Mouse (Mus musculus) thymus, adult 2 months (tissue): ENCODE data around the gene Myadml2. TPM values are rescaled to one million over a fixed set of nuclear protein-coding genes. Genes with fewer than 3 reads are reported as not detected.

Source experiments
- DNase-seq: peaks from one replicate; pipeline ENCODE4 v3.0.0; 2021
- H3K27ac ChIP-seq: fragments of 200-500 bp; 2 replicates; pipeline ENCODE4 v1.5.1; 2012; ENCODE audit warnings: low read length, control low read depth; ENCODE audit not compliant: control insufficient read depth, insufficient read depth
- H3K27me3 ChIP-seq: fragments of 200-500 bp; 2 replicates; pipeline ENCODE4 v1.6.1; 2012; ENCODE audit warnings: mild to moderate bottlenecking, low read length, moderate library complexity, mixed read lengths; ENCODE audit not compliant: control insufficient read depth, insufficient read depth
- H3K36me3 ChIP-seq: fragments of 200-500 bp; 2 replicates; pipeline ENCODE4 v1.6.1; 2012; ENCODE audit warnings: mild to moderate bottlenecking, low read length, moderate library complexity; ENCODE audit not compliant: control insufficient read depth, insufficient read depth
- H3K4me1 ChIP-seq: fragments of 200-500 bp; replicated peaks from 2 replicates; pipeline ENCODE4 v1.6.1; 2012; ENCODE audit warnings: low read length; ENCODE audit not compliant: control insufficient read depth, insufficient read depth
- H3K4me3 ChIP-seq: fragments of 200-500 bp; 2 replicates; pipeline ENCODE4 v1.5.1; 2012; ENCODE audit warnings: mild to moderate bottlenecking, low read length, control low read depth, moderate library complexity; ENCODE audit not compliant: control insufficient read depth, insufficient read depth
- CTCF ChIP-seq: fragments of 200-500 bp; IDR thresholded peaks from 2 replicates; pipeline ENCODE4 v1.5.1; 2012; ENCODE audit warnings: mild to moderate bottlenecking, control low read depth, low read length, moderate library complexity, borderline replicate concordance; ENCODE audit not compliant: control insufficient read depth, poor library complexity, insufficient read depth; ENCODE audit errors: extremely low read depth
- POLR2A ChIP-seq: fragments of 200-500 bp; IDR thresholded peaks from 2 replicates; pipeline ENCODE4 v1.6.1; 2012; ENCODE audit warnings: mild to moderate bottlenecking, low read length, control low read depth, moderate library complexity; ENCODE audit not compliant: control insufficient read depth, poor library complexity, insufficient read depth; ENCODE audit errors: extremely low read depth
- WGBS: fragments of 180-500 bp; shearing (Covaris S2); methylation state at CpG from one replicate; pipeline ENCODE4 v1.1.7; 2018; 5-methylcytosine and 5-hydroxymethylcytosine counted together
- polyA plus RNA-seq: library from polyadenylated mRNA; depleted of rRNA; stranded (reverse); fragments of >200 nt; gene quantifications from 2 replicates; pipeline ENCODE4 v1.2.3, GENCODE M21; 2012

Gene Myadml2
- polyA plus RNA-seq, 1 experiment, result 3.2 TPM

GRCm38 (mm10) chr11:120608241-120609034, 39.5 kb downstream of the Myadml2 start, which contains the start of gene Npb:
Gene Npb (plus strand): TSS chr11:120608477.
- WGBS, result 54% methylated on average over 45 of the region's 45 CpGs
- Histone ChIP-seq H3K27me3 (no peaks in the 10 kb centered on the region), H3K36me3 (peaks cover 14% of the 10 kb centered on the region), H3K27ac (no peak within 1 kb of the TSS), H3K4me3 (no peak within 1 kb of the TSS), H3K4me1 (no peaks in the 10 kb centered on the region)
- TF ChIP-seq POLR2A, result no peak
- TF ChIP-seq CTCF, result 0 out of 2 replicates have a peak, but pooled peaks have one; percentile 18
- DNase-seq, result no peak

DNA sequence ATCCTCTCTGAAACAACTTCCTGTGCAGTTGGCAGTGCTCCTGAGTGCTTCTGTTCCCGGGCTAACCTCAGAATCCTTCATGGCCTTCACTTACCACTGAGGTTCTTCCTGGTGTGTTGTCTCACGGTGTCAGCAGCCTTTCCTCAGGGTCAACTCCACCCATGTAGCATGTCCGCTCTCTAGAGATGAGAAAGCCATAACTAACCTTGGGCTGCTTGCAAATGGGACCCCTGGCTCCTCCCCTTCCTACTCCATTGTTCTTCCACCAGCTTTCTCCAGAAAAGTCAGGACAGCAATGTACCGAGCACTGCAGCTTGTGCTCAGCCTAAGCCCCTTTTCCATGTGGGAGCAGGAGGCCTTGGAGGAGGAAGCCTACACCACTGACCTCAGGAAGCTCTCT, 41.2 kb downstream of the Myadml2 start:
- TF ChIP-seq POLR2A, result no peak
- no peak for TF ChIP-seq CTCF
- 94% methylated on average over 4 of the region's 4 CpGs for WGBS
- Histone ChIP-seq H3K36me3 (peaks cover 15% of the 10 kb centered on the region), H3K27me3 (no peaks in the 10 kb centered on the region), H3K4me1 (no peaks in the 10 kb centered on the region), H3K27ac (no peak overlapping the region), H3K4me3 (no peak overlapping the region)
- DNase-seq, result no peak

DNA sequence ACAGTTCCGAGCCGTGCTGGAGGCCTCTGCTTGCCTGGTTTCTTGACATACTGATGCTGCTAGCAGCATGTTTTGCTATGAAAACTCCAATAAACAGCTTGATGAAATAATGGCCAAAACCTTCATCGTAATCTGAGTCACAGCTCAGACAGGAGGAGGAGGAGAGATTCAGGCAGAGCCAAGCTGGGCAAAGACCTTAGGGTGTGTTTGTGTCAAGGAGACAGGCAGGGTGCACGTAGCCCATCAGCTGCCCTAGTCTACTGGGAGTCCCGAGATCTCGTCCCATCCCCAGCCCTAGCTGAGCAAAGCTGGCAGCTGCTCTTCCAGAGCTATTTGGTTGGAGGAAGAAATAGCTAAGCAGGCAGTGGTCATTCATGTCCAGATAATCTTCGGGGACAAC, 42.3 kb downstream of the Myadml2 start:
- Histone ChIP-seq H3K36me3 (peaks cover 15% of the 10 kb centered on the region), H3K4me3 (no peak overlapping the region), H3K4me1 (peaks cover 2% of the 10 kb centered on the region; the same call in 1 of the 2 replicates), H3K27me3 (no peaks in the 10 kb centered on the region), H3K27ac (no peak overlapping the region)
- 96% methylated on average over 7 of the region's 7 CpGs for WGBS
- DNase-seq, result no peak
- no peak for TF ChIP-seq CTCF
- TF ChIP-seq POLR2A, result no peak

GRCm38 (mm10) chr11:120603545-120603944, 44.4 kb downstream of the Myadml2 start:
- DNase-seq, result no peak
- Histone ChIP-seq H3K4me1 (peaks cover 16% of the 10 kb centered on the region), H3K4me3 (no peak overlapping the region), H3K36me3 (peaks cover 12% of the 10 kb centered on the region), H3K27me3 (no peaks in the 10 kb centered on the region), H3K27ac (no peak overlapping the region)
- WGBS, result 90% methylated on average over 2 of the region's 2 CpGs
- TF ChIP-seq POLR2A, result no peak
- no peak for TF ChIP-seq CTCF

DNA sequence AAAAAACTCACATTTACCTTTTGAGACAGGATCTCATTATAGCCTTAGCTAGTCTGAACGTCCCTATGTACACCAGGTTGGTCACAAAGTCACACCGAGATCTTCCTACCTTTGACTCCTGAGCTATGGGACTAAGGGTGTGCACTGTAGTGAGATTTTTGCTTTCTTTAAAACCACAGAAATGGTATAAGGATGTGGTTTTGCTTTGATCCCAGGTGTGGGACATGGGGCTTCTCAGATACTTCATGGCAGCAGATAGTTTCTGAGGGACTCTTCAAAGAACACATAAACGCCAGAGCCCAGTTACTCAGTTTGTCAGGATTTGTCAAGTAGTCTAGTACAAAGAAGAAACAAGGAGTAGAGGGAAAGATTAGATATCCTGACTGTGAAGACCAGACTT, 47.2 kb downstream of the Myadml2 start:
- Histone ChIP-seq H3K27ac (no peak overlapping the region), H3K4me3 (no peak overlapping the region), H3K27me3 (no peaks in the 10 kb centered on the region), H3K4me1 (peaks cover 27% of the 10 kb centered on the region), H3K36me3 (peaks cover 13% of the 10 kb centered on the region)
- peak; percentile 28 for DNase-seq
- 10% methylated on average over 3 of the region's 3 CpGs for WGBS
- no peak for TF ChIP-seq POLR2A
- no peak for TF ChIP-seq CTCF

DNA sequence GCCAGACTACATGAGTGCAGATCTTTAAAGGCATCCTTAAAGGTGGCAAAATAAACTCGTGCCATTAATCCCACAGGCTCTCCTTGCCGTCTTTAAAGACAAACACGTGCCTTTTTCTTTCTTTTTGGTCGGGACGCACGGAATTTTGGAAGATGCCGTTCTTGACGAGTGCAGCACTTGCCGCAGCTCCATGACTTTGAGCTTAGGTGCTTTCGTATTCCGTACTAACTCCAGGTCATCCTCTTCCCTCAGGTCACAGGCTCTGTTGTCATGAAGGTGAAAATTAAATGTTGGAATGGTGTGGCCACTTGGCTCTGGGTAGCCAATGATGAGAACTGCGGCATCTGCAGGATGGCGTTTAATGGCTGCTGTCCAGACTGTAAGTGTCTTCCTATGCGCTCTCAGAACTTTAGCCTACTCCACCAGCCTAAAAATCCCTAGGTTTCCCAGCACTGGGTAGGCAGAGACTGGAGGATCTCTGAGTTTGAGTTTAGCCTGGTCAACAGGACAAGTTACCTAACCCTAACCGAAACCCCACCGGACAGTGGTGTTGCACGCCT, 48.9 kb downstream of the Myadml2 start:
- Histone ChIP-seq H3K4me1 (peaks cover 27% of the 10 kb centered on the region), H3K36me3 (peaks cover 24% of the 10 kb centered on the region), H3K27ac (peak overlapping the region; percentile 55; the same call in 1 of the 2 replicates), H3K27me3 (no peaks in the 10 kb centered on the region), H3K4me3 (peak overlapping the region; percentile 46)
- no peak for DNase-seq
- TF ChIP-seq POLR2A, result no peak
- TF ChIP-seq CTCF, result no peak
- WGBS, result 61% methylated on average over 17 of the region's 17 CpGs
